Mouse (Mus musculus) myocyte (in vitro differentiated cells): ENCODE measurements around the gene B3gnt3.

Experiments used
- E2F4 ChIP-seq: IDR thresholded peaks from one replicate; pipeline ENCODE4 v1.6.1; 2011; ENCODE audit warnings: mild to moderate bottlenecking, control low read depth, moderate library complexity; ENCODE audit not compliant: insufficient read depth
- MYOD1 ChIP-seq, 3 experiments: IDR thresholded peaks; one replicate each; pipeline ENCODE4 v1.6.1; 2011; ENCODE audit warnings: control low read depth in 2 of 3, low read depth in 2 of 3, mild to moderate bottlenecking in 2 of 3, moderate library complexity in 1 of 3; ENCODE audit not compliant: insufficient read length in 2 of 3, control insufficient read depth in 1 of 3
- MYOG ChIP-seq, 3 experiments: IDR thresholded peaks; one replicate each; pipeline ENCODE4 v1.6.1; 2011; ENCODE audit warnings: control low read depth in 2 of 3, low read depth in 2 of 3, mild to moderate bottlenecking in 2 of 3; ENCODE audit not compliant: insufficient read length in 2 of 3, control insufficient read depth in 1 of 3, insufficient read depth in 1 of 3
- POLR2A ChIP-seq: IDR thresholded peaks from one replicate; pipeline ENCODE4 v1.6.1; 2011; ENCODE audit warnings: low read depth, mild to moderate bottlenecking, control low read depth, moderate library complexity; ENCODE audit not compliant: insufficient read length
- POLR2AphosphoS2 ChIP-seq: IDR thresholded peaks from one replicate; pipeline ENCODE4 v1.6.1; 2011; ENCODE audit warnings: low read depth, control low read depth; ENCODE audit not compliant: insufficient read length
- TCF12 ChIP-seq: IDR thresholded peaks from one replicate; pipeline ENCODE4 v1.6.1; 2011; ENCODE audit warnings: mild to moderate bottlenecking, control low read depth; ENCODE audit not compliant: poor library complexity, insufficient read depth, severe bottlenecking

DNA sequence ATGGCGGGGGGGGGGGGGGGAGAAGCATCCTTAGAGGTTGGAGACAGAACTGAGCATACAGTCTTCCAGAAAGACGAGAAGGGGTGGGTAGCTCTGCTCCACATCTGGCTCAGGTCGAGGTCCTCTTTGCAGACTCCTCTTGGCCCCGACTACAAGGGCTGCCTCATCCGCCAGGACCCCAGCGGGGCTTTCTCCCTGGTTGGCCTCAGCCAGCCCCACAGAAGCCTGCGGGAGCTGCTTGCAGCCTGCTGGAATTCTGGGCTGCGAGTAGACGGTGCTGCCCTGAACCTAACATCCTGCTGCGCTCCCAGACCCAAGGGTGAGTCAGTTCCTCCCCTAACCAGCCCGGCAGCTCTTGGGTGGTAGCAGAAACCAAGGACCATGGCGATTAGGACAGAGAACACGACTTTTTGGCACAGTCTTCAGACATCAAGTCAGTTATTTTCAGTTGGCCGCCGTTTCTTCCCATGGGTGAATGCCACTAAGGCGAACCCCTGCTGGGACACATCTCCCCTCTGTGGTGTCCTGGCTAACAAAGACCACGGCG lies 20.1 kb downstream of the B3gnt3 start:
- TF ChIP-seq MYOG (IDR thresholded peaks at IDR 0.05; ENCODE audit: control insufficient read depth in 1 of 3, insufficient read depth in 1 of 3, insufficient read length in 2 of 3, low read depth in 2 of 3) (no peak), POLR2A (no peak), TCF12 (no peak), E2F4 (no peak), POLR2AphosphoS2 (no peak), MYOD1 (IDR thresholded peaks at IDR 0.05; ENCODE audit: control insufficient read depth in 1 of 3, insufficient read length in 2 of 3, low read depth in 2 of 3) (no peak)
